Mouse (Mus musculus) cerebellum, adult 18-20 months (tissue): ENCODE measurements around the gene Ntng1.

Source experiments
- DNase-seq, 2 experiments: peaks; one replicate each; pipeline ENCODE4 v3.0.0; 2021

The Ntng1 gene

DNA sequence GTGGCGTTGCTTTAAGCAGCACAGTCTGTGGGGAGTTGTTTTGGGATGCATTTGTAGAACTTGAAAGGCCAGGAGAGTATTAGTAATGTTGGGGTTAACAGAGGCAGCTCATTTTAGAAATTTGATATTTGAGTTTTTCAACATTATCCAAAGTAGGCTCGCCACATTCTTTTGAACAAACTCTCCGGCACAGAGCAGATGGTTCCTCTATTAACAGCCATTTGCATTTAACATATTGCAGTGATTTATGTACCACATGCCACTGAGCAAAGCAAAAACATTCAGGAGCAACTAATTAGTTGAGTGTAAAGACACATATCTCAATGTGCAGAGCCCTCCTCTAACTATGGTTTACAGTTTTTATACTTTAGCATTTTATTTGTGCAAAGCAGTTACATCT is 224.8 kb downstream of the Ntng1 start:
- no peak for DNase-seq

DNA sequence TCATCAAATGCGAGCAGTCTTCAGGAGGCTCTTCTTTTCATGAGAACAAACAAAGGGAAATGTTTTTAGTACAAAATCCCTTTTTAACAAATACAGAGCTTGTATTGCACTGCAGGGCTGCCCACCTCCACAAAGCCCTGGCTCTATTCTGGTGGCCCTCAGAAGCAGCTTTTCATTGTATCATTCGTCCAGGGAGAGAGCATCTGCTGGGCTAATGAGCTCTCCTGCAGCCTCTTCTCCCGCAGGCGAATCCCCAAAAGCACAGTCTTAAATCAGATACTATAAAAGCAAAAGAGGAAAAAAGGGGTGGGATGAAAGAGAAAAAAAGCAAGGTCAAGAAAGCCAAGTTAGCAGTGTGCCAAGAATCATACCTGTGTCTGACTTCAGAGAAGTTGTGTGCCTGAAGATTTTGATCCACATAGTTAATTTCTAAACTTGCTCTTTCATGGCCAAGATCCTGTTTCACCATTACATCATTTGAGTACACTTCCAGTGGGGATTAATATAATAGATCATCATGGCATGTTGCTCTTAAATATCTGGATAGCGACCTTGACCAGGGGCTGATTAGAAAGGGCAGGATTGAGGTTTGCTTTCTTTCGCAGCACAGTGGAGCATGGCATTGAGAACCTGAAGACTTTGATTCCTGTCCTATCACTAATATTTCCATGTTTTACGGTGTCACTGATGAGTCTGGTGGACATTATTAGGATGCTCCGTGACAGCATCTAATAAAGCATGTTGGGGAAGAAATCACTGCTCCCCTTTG is 225.7 kb downstream of the Ntng1 start:
- no peak for DNase-seq

DNA sequence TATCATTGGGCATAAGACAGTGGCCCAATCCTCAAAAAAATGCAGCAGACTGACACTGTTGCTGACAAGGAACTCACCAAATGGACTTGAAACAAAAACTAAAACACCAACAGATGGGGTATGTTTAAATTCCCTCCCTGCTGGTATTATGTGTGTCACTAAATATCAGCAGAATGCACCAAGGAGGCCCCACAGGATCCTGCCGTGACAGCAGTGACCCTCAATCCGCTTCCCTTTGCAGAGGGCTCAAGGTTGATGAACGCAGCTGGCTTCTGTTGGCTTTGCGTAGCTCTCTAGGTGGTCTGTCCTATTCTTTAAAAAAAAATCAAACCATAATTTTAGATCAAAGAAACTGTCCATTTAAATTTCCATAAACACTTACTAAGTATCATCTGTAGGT is 226.7 kb downstream of the Ntng1 start:
- no peak for DNase-seq

DNA sequence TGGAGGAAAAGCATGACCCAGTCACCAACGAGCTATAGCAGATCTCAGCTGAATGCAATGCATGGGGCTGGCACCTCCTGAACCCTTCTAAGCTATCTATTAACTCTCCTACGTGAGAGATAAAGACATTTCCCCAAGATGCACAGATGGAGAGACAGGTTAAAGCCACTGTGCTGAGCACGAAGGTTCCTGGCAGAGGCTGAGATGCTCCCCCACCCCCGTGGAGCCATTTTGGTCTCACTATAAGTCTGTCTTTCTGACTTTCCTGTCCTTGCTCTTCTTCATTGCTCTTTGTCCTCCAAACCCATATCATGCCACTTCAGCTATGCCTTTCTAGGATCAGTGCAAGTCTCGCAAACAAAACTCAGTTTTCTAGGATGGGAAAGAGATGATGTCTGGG is 229.6 kb downstream of the Ntng1 start:
- peak in 1 of 2 experiments; percentile 29 for DNase-seq

DNA sequence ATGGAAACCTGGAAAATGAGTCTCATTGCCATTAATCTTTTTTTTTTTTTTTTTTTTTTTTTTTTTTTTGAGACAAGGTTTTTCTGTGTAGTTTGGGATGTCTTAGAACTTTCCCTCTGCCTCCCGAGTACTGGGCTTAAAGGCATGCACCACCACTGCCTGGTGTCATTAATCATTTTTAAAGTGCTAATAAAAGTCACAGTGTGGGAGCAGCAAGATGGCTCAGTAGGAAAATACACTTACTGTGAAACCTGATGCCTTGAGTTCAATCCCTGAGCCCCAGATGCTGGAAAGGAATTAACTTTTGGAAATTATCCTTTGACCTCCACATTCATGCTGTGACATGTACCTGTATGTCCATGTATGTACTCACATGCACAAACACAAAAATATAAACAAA is 253.2 kb downstream of the Ntng1 start:
- DNase-seq: no peak

DNA sequence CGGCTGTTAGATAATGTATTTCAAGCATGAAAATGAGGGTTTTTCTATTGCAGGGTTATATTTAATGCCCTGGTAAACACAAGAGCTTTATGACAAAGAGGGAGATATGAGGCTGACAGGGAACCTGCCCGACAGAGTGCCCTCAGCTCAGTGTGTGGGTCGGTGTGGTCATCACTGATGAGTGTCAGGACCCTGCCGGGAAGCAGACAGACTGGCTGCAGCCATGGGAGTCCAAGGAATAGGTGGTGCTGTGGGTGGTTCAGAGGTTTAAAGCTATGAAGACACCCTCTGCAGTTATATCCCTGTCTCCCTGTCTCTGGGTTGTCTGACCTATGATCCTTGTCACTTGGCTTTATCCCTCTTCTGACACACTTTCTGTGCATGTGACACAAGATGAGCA is 258.1 kb downstream of the Ntng1 start:
- no peak for DNase-seq

DNA sequence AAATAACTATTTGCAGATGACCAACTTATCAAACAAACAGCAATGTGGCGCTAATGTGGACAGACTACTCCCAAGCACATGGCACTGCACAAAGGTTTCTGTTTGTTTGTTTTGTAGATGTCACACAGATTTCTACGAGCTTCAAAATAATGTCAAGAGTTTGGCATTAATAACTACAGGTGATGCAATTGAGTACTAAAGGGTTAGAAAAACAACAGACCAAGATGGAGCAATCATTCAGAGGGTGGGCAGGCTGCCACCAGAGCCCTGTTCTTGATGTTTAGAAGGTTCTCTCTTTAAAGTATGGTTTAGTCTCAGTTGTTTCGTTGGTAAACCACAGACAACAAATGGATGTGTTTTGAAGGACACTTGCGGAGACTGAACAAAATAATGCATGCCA is 264.8 kb downstream of the Ntng1 start:
- no peak for DNase-seq

DNA sequence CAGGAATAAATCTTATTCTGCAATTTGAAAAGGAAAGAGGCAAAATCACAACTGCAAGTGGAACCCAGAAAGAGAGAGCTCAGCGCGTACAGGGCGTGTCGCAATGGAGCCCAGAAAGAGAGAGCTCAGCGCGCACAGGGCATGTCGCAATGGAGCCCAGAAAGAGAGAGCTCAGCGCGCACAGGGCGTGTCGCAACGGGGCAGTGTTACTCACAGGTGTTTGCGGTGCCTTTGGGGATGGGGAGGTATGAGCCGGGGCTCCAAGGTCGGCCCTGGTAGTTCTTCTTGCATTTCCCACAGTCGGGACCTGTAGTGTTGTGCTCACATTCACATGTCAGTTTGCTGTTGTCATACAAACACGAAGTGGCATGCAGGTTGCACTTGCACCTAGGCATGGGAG is 271.8 kb downstream of the Ntng1 start:
- no peak for DNase-seq

DNA sequence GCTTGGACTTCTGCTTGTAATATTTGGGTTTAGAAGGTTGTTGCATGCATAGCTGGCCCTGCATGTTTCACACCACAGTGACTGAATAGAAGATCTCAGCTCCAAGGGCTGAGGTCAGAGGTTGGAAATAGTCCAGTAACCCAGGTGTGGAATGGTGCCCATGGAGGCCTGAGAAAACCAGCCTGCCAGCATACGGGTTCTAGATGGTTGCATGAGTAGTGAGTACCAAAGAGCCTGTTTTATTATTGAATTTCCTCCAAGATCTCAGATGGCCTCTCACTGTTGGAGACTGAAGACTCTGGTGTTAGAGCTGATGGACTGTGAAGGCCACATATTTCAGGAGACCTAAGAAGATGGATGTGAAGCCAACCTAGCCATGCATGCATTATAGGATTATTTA is 285.5 kb downstream of the Ntng1 start:
- peak; percentile 94 to 95 for DNase-seq

DNA sequence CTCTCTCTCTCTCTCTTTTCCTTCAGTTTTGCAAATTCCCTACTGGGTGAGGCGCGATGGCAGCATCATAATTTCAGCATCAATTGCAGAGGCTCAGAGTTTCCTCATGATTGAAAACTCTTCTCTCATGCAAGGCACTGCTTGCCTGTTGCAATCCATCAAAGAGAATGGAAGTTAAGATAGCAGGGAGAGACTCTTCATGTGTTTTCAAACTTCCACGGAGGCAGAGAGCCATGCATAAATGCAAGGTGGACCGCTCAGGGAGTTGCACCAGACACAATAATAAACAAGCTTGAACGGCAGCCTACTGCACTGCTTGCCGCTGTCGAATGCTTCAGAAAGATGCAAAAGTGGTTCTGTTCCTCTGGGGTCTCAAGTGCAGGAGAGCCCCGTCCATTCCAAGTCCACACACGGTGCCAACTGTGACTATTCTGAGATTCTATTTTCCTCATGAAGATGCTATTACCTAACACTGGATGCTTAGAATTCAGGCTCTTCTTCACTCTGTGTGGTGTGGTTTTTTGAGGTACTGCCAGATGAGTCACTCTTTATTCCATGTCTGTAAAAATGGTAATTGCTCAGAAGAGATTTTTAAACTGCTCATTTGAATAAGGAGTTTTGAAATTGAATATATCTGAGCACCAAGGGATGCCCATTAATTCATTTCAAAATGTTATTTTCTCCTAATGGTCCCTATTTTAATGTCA is 289.2 kb downstream of the Ntng1 start:
- DNase-seq: no peak

DNA sequence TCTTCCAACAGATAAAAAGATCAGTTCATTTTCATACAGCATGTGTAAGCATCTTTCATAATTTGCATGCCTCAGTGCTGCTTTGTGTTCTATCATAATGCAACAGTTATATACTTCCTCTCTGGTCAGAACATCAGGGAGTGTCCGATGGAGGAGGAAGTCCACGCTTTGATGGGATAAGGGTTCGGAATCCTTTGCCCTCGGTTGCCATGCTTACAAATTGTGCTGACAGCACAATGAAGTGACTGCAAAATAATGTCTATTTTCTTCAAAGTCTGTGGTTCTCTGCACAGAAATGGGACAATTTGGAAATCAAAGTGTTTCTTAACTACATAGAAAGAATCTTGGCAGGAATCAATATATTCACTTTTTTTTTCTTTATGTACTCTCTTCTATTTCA is 297.2 kb downstream of the Ntng1 start:
- no peak for DNase-seq

DNA sequence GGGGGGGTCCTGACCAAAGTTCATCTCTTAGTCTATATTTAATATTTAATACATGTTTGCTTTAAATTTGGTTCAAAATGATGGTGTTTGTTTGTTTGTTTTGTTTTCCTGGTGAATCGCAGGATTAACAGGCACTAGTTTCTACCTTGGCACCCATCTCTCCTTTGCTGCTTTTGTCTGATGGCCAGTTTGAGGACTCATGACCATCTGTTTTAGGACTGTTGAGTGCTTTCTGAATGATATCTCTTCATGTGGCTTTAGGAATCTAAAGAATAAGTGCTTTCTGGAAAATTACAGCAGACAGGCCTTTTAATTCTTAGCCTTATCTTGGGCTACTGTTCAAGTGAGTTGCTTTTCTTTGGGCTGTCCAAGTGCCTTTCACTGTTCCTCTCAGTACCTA is 318.0 kb downstream of the Ntng1 start:
- peak in 1 of 2 experiments; percentile 21 for DNase-seq

DNA sequence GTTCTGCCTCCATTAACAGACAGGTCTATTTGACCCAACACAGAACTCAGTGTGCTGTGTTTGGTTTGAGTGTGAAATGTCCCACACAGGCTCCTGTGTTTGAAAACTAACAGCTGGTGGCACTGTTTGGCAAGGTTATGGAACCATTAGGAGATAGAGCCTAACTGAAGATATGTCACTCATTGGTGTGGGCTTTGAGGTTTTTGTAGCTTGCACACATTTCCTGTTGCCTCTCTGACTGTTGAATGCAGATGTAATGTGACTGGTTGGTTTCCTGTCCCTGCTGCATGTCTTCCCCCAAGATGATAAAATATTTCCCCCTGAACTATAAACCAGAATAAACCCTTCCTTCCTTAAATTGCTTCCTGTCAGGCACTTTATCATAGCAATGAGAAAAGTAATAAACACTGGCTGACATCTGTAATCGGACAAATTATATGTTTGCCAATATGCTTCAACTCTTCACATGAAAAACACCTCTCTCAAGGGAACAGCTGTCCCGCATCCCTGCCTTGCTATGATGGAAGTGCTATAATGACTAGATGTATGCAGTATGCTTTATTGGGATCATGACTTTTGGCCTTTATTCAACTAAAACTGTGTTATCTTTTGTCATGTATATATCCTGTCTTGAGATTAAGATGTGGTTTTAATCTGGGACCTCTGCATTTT is 320.9 kb downstream of the Ntng1 start:
- no peak for DNase-seq

DNA sequence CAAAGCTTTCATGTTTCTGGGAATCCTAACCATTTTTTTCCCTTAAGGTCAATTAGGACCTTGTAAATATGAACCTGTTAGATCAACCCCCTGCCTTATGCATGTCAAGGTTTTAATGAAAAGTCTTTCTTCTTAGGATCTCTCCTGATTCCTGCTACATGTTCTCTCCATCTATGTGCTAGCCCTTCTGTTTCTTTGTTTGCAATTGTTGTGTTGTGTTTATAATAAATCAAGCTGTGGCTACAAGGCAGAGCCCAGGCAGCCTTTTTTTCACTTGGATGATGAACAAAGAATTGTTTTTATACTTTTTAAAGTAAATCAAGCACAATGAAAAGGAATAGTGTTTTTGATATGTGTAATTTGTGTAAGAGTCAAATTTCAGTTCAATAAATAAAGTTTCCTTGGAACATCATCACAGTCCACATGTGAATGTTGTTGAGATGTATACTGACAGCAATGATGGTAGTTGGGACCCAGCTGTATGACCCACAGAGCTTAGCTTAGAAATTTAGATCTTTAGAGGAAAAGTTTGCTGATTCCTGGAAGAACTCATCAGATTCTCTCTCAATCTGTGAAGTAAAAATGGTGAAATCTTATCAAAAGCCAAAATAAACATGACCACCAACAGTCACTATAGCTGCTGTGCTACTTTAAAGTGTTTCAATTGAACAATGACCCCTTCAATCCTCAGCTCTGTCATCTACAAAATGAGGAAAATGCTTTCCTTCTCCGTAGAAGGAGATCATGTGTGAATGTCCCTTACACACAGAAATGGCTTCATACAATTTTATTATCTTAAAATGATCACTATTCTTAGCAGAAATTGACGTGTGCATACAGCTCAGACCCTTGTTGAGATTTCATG is 324.8 kb downstream of the Ntng1 start:
- no peak for DNase-seq

DNA sequence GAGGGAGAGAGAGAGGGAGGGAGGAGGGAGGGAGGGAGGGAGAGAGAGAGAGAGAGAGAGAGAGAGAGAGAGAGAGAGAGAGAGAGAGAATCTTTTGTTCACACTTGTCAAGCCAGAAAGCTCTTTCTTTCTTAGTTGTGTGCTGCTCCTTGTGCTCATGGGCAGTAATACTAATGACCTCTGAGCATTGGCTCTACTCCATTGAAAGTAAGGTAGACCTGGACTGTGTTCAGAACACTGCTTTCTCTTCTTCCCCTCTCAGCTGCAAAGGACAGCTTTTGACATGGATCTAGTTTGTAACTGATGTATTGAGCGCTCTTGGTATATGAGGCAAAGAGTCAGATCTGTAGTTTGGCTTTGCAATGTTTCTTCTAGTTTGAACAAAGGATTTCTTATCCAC is 334.7 kb downstream of the Ntng1 start:
- DNase-seq: no peak

DNA sequence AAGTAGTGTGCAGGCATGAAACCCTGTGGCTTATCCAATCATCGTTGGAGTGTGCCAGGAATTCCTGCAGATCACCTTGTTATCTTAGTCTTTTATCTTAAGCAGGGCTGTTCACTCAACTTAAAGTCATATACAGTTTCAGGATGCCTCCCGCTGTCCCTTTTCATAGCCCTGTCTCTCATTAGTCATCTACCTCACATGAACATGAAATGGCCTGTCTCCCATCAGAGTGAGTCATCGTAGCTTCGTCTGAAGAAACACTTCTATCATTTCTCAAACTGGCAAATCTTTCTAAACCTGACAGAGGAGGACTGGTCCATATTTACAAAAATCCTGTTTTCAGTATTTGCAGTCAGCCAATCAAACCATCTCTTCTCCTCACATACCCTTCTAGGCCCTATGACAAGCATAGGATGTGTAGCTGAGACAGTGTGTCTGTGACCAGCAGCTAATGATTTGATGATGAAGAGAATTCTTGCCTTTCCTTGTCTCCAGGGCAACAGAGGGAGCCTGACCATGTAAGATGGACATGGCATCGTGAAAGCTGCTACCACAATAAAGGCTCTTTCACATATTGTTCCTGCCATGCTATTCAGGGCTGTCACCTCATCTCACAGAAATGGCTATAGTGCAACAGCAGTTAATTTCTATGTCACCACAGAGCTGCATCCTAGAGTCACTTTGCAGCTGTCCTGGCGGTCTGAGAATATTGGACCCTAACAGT is 336.4 kb downstream of the Ntng1 start:
- DNase-seq: no peak

DNA sequence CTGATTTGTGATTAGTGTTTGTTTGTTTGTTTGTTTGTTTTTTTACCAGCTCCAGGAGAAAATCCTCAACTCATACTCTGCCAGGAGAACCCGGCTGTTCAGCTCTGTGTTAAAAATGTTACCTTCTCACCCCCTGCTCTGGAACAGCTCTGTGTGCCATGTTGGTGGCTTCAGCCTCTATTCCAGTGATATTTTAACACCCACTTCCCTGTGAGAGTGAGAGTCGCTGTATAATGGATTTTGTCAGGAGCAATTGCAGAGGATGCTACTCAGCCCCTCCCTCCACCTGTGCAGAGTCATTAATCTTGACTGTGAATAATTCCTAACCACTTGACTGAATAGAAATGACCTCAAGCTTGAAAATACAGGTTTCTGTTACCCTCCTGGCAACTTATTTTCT is 339.7 kb downstream of the Ntng1 start:
- no peak for DNase-seq

DNA sequence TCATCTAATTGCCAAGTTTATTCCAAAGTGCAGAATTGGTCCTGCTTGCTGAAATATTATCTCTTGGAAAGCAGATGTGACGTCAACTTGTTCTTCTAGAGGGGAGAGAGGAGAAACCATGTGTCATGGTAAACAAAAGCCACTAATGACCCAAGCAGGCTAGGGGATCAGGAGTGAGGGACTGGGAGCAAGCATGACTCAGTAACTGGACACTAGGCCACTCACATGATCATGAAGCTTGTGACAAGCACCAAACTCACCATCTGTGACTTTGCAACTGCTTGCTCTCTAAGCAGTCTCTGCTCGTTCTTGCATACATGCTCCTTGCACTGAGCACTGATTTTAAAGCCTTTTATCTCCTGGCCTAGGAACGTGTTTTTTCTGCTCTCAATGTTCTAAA is 340.2 kb downstream of the Ntng1 start:
- no peak for DNase-seq

DNA sequence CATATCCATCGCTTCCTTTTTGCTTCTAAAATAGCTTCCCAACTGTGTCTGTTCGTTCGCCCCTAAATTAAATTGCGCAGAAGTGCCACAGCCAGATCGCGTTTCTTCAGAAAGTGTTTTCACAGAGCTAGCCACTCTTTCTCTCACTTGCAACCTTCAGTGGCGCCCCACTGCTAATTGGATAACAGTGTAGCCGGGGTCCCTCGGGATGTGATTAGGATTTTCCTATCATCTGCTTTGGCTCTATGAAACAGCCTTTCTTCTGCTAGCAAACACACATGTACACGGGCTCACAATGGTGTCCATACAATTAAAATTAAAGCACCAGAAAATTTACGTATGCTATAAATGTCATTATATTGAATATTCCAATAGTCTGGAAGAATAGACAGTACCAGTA is 346.5 kb downstream of the Ntng1 start:
- no peak for DNase-seq

DNA sequence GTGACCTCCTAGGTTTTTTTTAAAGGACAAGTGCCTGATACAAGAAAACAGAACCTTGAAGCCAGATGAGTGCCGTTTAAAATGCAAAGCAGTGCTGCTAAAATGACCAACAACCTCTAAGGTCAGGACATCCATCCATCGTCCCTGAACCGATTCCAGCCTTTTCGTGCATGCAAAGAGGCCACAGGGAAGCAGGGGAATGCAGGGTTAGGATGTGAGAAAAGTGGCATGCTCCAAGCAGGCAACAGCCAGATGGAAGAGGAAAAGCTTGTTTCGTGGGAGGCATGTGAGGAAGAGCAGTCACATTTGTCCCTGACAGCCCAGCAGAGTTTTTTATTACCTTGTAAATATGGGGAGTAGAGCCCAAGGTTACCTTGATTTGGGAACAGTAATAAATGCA is 360.6 kb downstream of the Ntng1 start:
- peak in 1 of 2 experiments; percentile 3 for DNase-seq

DNA sequence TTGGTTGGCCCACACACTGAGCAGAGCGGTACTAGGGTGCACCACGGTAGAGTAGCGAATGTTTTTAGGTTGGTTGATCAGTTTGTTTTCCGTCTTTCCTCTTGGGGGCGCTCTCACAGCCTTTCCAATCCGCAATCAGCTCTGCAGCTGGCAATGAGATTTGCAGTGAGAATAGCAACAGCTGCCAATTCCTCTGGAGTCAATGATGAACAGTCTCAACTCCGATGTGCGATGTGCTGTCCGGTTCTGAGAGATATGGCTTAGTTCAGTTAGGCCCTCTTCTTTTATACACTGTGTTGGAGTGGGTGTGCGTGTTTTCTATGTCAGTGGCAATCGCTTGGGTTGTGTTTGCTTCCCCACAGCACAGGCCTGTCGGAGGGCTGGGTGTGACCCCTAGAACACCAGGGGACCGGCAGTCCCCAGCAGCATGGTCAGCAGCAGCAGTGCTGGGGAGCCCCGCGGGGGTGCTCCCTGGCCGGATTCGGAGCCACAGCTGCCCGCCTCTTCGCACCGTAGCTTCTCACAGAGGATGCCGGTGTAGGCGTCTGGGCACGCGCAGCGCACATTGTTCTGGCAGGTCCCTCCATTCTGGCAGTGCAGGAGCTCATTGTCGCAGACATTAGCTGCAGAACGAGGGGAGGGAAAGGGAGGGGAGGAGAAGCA is 361.4 kb downstream of the Ntng1 start:
- peak; percentile 42 to 52 for DNase-seq

DNA sequence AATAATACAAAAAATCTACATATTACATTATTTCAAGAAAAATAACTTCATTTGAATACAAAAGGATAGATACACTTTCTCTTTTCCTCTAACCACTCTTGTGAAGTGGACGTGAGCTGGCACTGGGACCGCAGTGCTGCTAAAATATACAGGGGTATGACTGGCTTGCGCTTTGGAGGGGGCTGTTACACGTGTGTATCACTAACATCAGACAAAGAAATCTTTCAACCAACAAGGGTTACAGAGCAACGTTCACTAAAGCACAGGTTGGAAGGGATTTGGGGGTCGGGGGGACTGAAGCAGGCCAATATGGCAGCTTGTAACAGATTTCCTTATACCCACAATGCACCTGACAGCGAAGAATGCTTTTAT is 361.9 kb downstream of the Ntng1 start:
- no peak for DNase-seq
